Mouse (Mus musculus): ENCODE data around the gene Vmn1r128. TPM values are rescaled to one million over a fixed set of nuclear protein-coding genes. Genes with fewer than 3 reads are reported as not detected.
"Not testable (repeated sequence)": the region's sequence is repeated elsewhere in the genome, so short reads cannot be mapped to it uniquely, and the experiment has no call there.

Vmn1r128 gene
- polyA plus RNA-seq (2014; fragmentation: Nextera tagmentation; extraction: Ambion mirVana): not detected in 2 replicates

- H3K4me3 ChIP-seq (replicated peaks; ENCODE audit: low read depth, low read length); H3K36me3 ChIP-seq (ENCODE audit: control insufficient read depth, insufficient read depth, low read length); H3K4me1 ChIP-seq (ENCODE audit: control insufficient read depth, insufficient read depth, low read length); H3K4me2 ChIP-seq (ENCODE audit: low read length); H3K9me3 ChIP-seq (ENCODE audit: control insufficient read depth, low read length); ATAC-seq (ENCODE audit: low FRiP score, low TSS enrichment); DNase-seq; H3K27ac ChIP-seq (replicated peaks; ENCODE audit: low read depth, low read length); H3K9ac ChIP-seq (replicated peaks; ENCODE audit: low read length); H3K27me3 ChIP-seq (ENCODE audit: control insufficient read depth, insufficient read depth, low read length): not testable (repeated sequence)
- WGBS: 82% methylated on average over 1 of the region's 1 CpGs
These were observed at the start of gene Vmn1r128 for GRCm38 (mm10) chr7:21349073-21349472. Gene Vmn1r128 (plus strand): TSS chr7:21349373.

DNA sequence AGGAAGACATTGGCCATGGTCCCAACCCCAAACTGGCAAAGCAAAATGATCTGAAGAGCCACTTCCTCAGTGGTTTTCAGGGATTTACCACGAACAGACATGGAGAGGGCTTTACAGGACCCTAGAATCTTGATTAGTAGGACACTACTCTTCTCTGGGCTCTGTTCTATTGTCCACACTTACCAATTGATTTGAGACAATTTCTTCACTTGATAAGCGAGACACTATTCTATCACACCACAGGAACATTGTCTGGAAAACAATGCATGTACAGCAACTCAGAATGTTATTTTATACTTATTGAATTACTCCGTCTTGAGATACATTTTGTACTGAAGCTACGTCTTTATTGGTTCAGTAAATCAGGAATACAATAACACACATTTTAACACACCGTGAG lies 47.8 kb upstream of the Vmn1r128 start, which contains the start of gene Vmn1r126:
Gene Vmn1r126 (minus strand): TSS at position 101 of the 400 bp plus-strand sequence.
- not testable (repeated sequence) for H3K27me3 ChIP-seq (ENCODE audit: control insufficient read depth, insufficient read depth, low read length); H3K36me3 ChIP-seq (ENCODE audit: control insufficient read depth, insufficient read depth, low read length); H3K4me1 ChIP-seq (ENCODE audit: control insufficient read depth, insufficient read depth, low read length); ATAC-seq (ENCODE audit: low FRiP score, low TSS enrichment); DNase-seq; H3K4me2 ChIP-seq (ENCODE audit: low read length); H3K9ac ChIP-seq (replicated peaks; ENCODE audit: low read length); H3K9me3 ChIP-seq (ENCODE audit: control insufficient read depth, low read length); H3K27ac ChIP-seq (replicated peaks; ENCODE audit: low read depth, low read length); H3K4me3 ChIP-seq (replicated peaks; ENCODE audit: low read depth, low read length)
- WGBS: no CpG with 5 or more reads among the region's 5 CpGs

- not testable (repeated sequence) for DNase-seq; H3K27me3 ChIP-seq (ENCODE audit: control insufficient read depth, insufficient read depth, low read length); H3K9ac ChIP-seq (replicated peaks; ENCODE audit: low read length); H3K9me3 ChIP-seq (ENCODE audit: control insufficient read depth, low read length); ATAC-seq (ENCODE audit: low FRiP score, low TSS enrichment); H3K4me1 ChIP-seq (ENCODE audit: control insufficient read depth, insufficient read depth, low read length); H3K27ac ChIP-seq (replicated peaks; ENCODE audit: low read depth, low read length); H3K4me3 ChIP-seq (replicated peaks; ENCODE audit: low read depth, low read length); H3K4me2 ChIP-seq (ENCODE audit: low read length); H3K36me3 ChIP-seq (ENCODE audit: control insufficient read depth, insufficient read depth, low read length)
- WGBS: no CpG with 5 or more reads among the region's 3 CpGs
These were observed 29.4 kb upstream of the Vmn1r128 start, which contains the start of gene Vmn1r127 for GRCm38 (mm10) chr7:21319761-21320160. Gene Vmn1r127 (minus strand): TSS chr7:21319861.

DNA sequence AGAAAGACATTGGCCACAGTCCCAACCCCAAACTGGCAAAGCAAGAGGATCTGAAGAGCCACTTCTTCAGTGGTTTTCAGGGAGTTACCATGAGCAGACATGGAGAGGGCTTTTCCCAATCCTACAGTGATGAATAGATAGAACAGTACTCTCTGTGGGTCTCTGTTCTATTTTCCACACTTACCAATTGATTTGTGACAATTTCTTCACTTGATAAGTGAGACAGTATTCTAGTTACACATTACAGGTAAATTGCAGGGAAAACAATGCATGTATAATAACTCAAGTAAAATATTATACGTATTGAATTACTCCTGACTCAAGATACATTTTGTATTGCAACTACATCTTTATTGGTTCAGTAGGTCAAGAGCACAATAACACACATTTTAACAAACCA lies 12.0 kb downstream of the Vmn1r128 start, which contains the start of gene Vmn1r129:
Gene Vmn1r129 (minus strand): TSS at position 101 of the 400 bp plus-strand sequence.
- DNase-seq; H3K9ac ChIP-seq (replicated peaks; ENCODE audit: low read length); H3K9me3 ChIP-seq (ENCODE audit: control insufficient read depth, low read length): not testable (repeated sequence)

More for the DNA sequence above, 12.0 kb downstream of the Vmn1r128 start, which contains the start of gene Vmn1r129:
- H3K4me2 ChIP-seq (ENCODE audit: low read length); H3K4me3 ChIP-seq (replicated peaks; ENCODE audit: low read depth, low read length); H3K27me3 ChIP-seq (ENCODE audit: control insufficient read depth, insufficient read depth, low read length); H3K27ac ChIP-seq (replicated peaks; ENCODE audit: low read depth, low read length); H3K4me1 ChIP-seq (ENCODE audit: control insufficient read depth, insufficient read depth, low read length); ATAC-seq (ENCODE audit: low FRiP score, low TSS enrichment); H3K36me3 ChIP-seq (ENCODE audit: control insufficient read depth, insufficient read depth, low read length): not testable (repeated sequence)
- WGBS: no CpG with 5 or more reads among the region's 1 CpGs

Other genes with a start within 250 kb of the Vmn1r128 start
- gene Vmn1r122, start 215.2 kb upstream of the Vmn1r128 start, polyA plus RNA-seq (2014; fragmentation: Nextera tagmentation; extraction: Ambion mirVana): not detected in 2 replicates
- gene Vmn1r123, start 187.2 kb upstream of the Vmn1r128 start, polyA plus RNA-seq (2014; fragmentation: Nextera tagmentation; extraction: Ambion mirVana): not detected in 2 replicates
- gene Gm5157, start 158.9 kb upstream of the Vmn1r128 start, polyA plus RNA-seq (2014; fragmentation: Nextera tagmentation; extraction: Ambion mirVana): not detected in 2 replicates
- not detected in 2 replicates for gene Vmn1r124, start 88.8 kb upstream of the Vmn1r128 start, polyA plus RNA-seq (2014; fragmentation: Nextera tagmentation; extraction: Ambion mirVana)
- not detected in 2 replicates for gene Vmn1r125, start 77.2 kb upstream of the Vmn1r128 start, polyA plus RNA-seq (2014; fragmentation: Nextera tagmentation; extraction: Ambion mirVana)
- gene Vmn1r126, start 47.9 kb upstream of the Vmn1r128 start, polyA plus RNA-seq (2014; fragmentation: Nextera tagmentation; extraction: Ambion mirVana): not detected in 2 replicates
- not detected in 2 replicates for gene Vmn1r127, start 29.5 kb upstream of the Vmn1r128 start, polyA plus RNA-seq (2014; fragmentation: Nextera tagmentation; extraction: Ambion mirVana)
- not detected in 2 replicates for gene Vmn1r129, start 11.9 kb downstream of the Vmn1r128 start, polyA plus RNA-seq (2014; fragmentation: Nextera tagmentation; extraction: Ambion mirVana)
- gene Gm6882, start 83.4 kb downstream of the Vmn1r128 start, polyA plus RNA-seq (2014; fragmentation: Nextera tagmentation; extraction: Ambion mirVana): not detected in 2 replicates
- not detected in 2 replicates for gene Vmn1r130, start 162.4 kb downstream of the Vmn1r128 start, polyA plus RNA-seq (2014; fragmentation: Nextera tagmentation; extraction: Ambion mirVana)
- not detected in 2 replicates for gene Vmn1r131, start 196.7 kb downstream of the Vmn1r128 start, polyA plus RNA-seq (2014; fragmentation: Nextera tagmentation; extraction: Ambion mirVana)

Measured in midbrain, embryonic 14.5 days (tissue).